In the genomic region with DNA sequence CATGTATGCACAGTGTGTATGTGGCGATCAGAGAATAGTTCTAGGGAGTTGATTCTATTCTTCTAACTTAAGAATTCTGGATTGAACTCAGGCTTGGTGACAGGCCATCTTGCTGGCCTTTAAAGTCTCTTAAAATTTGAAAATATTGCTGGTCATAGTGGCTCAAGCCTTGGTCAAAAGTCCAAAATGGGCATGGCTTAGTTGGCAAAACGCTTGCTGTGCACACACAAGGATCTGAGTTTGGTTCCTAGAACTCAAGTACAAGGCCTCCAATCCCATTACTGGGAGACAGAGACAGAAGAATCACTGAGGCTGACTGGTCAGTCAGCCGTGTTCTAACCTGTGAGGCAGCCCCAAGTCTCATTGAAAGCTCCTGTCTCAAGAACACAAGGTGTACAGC, we compare ENCODE assay signal across 22 mouse cellular contexts.
"Had no signal": no experiment of that assay in that cellular context is flagged by ENCODE, and none has a peak within 500 bp of the region (broad histone marks: within the 10 kb centered on the region; RNA-seq: fewer than 3 reads in every experiment).

No protein-coding gene starts in this region.

- H3K4me3 ChIP-seq: heart, embryonic 10.5 days; heart, embryonic 12.5 days; hindbrain, embryonic 10.5 days; hindbrain, embryonic 12.5 days; intestine, embryonic 15.5 days; layer of hippocampus, adult 2 months; left cerebral cortex, adult 2 months; limb, embryonic 10.5 days; limb, embryonic 12.5 days; liver, embryonic 12.5 days had no signal

- H3K27ac ChIP-seq: heart, embryonic 10.5 days; hindbrain, embryonic 10.5 days; hindbrain, embryonic 12.5 days; hindbrain, embryonic 14.5 days; intestine, embryonic 15.5 days; kidney, postnatal 0 days; layer of hippocampus, adult 2 months; left cerebral cortex, adult 2 months; limb, embryonic 10.5 days; limb, embryonic 12.5 days; liver, embryonic 12.5 days; liver, embryonic 14.5 days had no signal

- DNase-seq: gastrocnemius, postnatal 14 days; gastrocnemius, postnatal 36 days; heart, adult 18-20 months; heart, postnatal 10 days; heart, postnatal 4 days; kidney, adult 18-20 months; kidney, postnatal 25 days; kidney, postnatal 4 days; liver had no signal
